Mouse (Mus musculus) neural tube, embryonic 11.5 days (tissue): ENCODE results near the gene Ephb2. TPM values are rescaled to one million over a fixed set of nuclear protein-coding genes. Genes with fewer than 3 reads are reported as not detected.

Source experiments
- ATAC-seq: fragments of 200-750 bp; cut with Nextera tagmentation; 2 replicates; pipeline ENCODE4 v1.8.0; 2017; ENCODE audit warnings: moderate number of reproducible peaks, mild to moderate bottlenecking, moderate TSS enrichment, moderate library complexity; ENCODE audit not compliant: insufficient read depth, low FRiP score, low TSS enrichment
- DNase-seq: peaks from one replicate; pipeline ENCODE4 v3.0.0-alpha.2; 2015; ENCODE audit warnings: low spot score
- H3K27ac ChIP-seq: fragments of 300-500 bp; sonication (generic); 2 replicates; pipeline ENCODE4 v1.5.1; 2014; ENCODE audit warnings: low read depth, mild to moderate bottlenecking, low read length
- H3K27me3 ChIP-seq: fragments of 300-500 bp; sonication (generic); 2 replicates; pipeline ENCODE4 v1.6.1; 2014; ENCODE audit warnings: mild to moderate bottlenecking, low read length, mixed read lengths; ENCODE audit not compliant: control insufficient read depth, insufficient read depth
- H3K36me3 ChIP-seq: fragments of 300-500 bp; sonication (generic); 2 replicates; pipeline ENCODE4 v1.6.1; 2014; ENCODE audit warnings: mild to moderate bottlenecking, low read length, moderate library complexity, mixed read lengths; ENCODE audit not compliant: control insufficient read depth, insufficient read depth
- H3K4me1 ChIP-seq: fragments of 300-500 bp; sonication (generic); 2 replicates; pipeline ENCODE4 v1.6.1; 2014; ENCODE audit warnings: low read length, mixed read lengths; ENCODE audit not compliant: control insufficient read depth, insufficient read depth
- H3K4me2 ChIP-seq: fragments of 300-500 bp; sonication (generic); 2 replicates; pipeline ENCODE4 v1.6.1; 2014; ENCODE audit warnings: low read depth, mild to moderate bottlenecking, moderate library complexity
- H3K4me3 ChIP-seq: fragments of 300-500 bp; sonication (generic); 2 replicates; pipeline ENCODE4 v1.5.1; 2014; ENCODE audit warnings: low read depth, low read length
- H3K9ac ChIP-seq: fragments of 300-500 bp; sonication (generic); 2 replicates; pipeline ENCODE4 v1.6.1; 2014; ENCODE audit warnings: mild to moderate bottlenecking, low read length
- H3K9me3 ChIP-seq: fragments of 300-500 bp; sonication (generic); 2 replicates; pipeline ENCODE4 v1.6.1; 2016; ENCODE audit warnings: low read length; ENCODE audit not compliant: control insufficient read depth
- WGBS: fragments of 180-500 bp; shearing (Covaris S2); extraction: QIAGEN DNeasy Blood & Tissue Kit; methylation state at CpG from one replicate; pipeline ENCODE4 v1.1.7; 2014; 5-methylcytosine and 5-hydroxymethylcytosine counted together
- polyA plus RNA-seq: library from polyadenylated mRNA; unstranded; fragments of >200 nt; fragmentation: Nextera tagmentation; extraction: Ambion mirVana; gene quantifications from 2 replicates; pipeline ENCODE4 v1.2.1, GENCODE M21; 2014

Ephb2 gene
- polyA plus RNA-seq, 1 experiment from 2014 or later = 20.4 TPM

DNA sequence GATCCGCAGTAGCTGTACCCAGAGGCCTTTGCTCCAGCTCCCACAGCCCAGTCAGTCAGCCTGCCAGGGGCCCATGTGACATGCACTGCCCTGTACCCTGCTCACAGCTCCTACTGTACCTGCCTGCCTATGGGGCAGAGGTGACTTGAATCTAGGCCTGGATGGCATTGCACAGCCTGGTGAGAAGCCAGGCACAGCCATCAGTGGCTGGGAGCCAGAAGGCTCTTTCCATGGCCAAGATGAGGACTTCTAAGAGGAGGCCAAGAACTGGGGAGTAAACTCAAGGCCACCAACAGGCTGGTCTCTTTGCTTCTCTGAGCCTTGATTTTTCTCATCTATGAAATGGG is 53.2 kb downstream of the Ephb2 start:
- peaks cover 36% of the 10 kb centered on the region for H3K4me1 ChIP-seq
- WGBS = 100% methylated on average over 1 of the region's 1 CpGs

GRCm38 (mm10) chr4:136781868-136782578 is 53.8 kb downstream of the Ephb2 start:
- Histone ChIP-seq H3K4me1 (peaks cover 37% of the 10 kb centered on the region), H3K4me2 (no peak overlapping the region), H3K9ac (no peak overlapping the region), H3K27me3 (no peaks in the 10 kb centered on the region), H3K4me3 (no peak overlapping the region), H3K9me3 (no peaks in the 10 kb centered on the region), H3K36me3 (peaks cover 2% of the 10 kb centered on the region; the same call in 1 of the 2 replicates), H3K27ac (no peak overlapping the region)
- 91% methylated on average over 13 of the region's 13 CpGs for WGBS
- DNase-seq (no peak), ATAC-seq (no peak)

More for the DNA sequence above, 53.2 kb downstream of the Ephb2 start:
- Histone ChIP-seq H3K4me2 (no peak overlapping the region), H3K9ac (no peak overlapping the region), H3K9me3 (no peaks in the 10 kb centered on the region), H3K36me3 (peaks cover 2% of the 10 kb centered on the region; the same call in 1 of the 2 replicates), H3K4me3 (no peak overlapping the region), H3K27ac (no peak overlapping the region), H3K27me3 (no peaks in the 10 kb centered on the region)
- ATAC-seq (no peak), DNase-seq (no peak)

DNA sequence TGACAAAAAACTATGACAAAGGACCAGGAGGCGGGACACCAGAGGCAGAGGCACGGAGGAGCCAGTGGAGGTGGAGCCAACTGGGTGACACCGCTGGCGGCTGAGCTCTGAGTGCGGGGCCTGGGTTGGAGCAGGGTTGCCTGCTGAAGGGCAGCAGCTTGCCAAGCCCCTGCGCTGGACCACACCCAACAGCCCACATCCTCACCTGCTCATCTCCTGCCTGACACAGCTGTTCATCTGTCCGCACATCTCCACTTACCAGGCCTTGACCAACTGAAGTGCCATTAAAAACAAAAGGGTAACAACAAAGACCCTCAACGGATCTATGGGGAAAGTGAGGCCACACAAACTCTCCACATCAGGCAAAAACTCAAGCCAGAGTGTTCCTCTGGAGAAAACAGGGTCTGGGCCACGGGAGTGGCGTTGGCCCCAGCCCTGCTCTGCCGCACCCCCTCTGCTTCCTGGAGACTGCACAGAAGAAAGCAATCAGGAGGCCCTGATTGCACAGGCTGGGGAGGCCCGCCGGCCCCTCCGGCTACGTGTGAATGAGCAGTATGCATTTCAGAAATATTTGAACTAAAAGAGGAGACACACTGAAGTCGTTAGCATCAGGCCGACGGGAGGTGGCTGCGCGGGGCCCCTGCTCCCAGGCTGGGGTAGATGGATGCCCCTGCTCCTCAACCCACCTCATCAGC is 55.4 kb downstream of the Ephb2 start:
- 69% methylated on average over 20 of the region's 20 CpGs for WGBS
- Histone ChIP-seq H3K9ac (no peak overlapping the region), H3K4me3 (no peak overlapping the region), H3K36me3 (peaks cover 2% of the 10 kb centered on the region; the same call in 1 of the 2 replicates), H3K4me1 (peaks cover 41% of the 10 kb centered on the region), H3K4me2 (no peak overlapping the region), H3K9me3 (no peaks in the 10 kb centered on the region), H3K27ac (no peak overlapping the region), H3K27me3 (no peaks in the 10 kb centered on the region)
- no peak for DNase-seq
- ATAC-seq = no peak

- peaks cover 2% of the 10 kb centered on the region; the same call in 1 of the 2 replicates for H3K36me3 ChIP-seq
- H3K9me3 ChIP-seq = no peaks in the 10 kb centered on the region
- WGBS = 87% methylated on average over 11 of the region's 11 CpGs
- H3K9ac ChIP-seq = no peak overlapping the region
- H3K4me2 ChIP-seq = no peak overlapping the region
- H3K27ac ChIP-seq = no peak overlapping the region
- ATAC-seq (no peak), DNase-seq (no peak)
- peaks cover 46% of the 10 kb centered on the region for H3K4me1 ChIP-seq
- H3K27me3 ChIP-seq = no peaks in the 10 kb centered on the region
- no peak overlapping the region for H3K4me3 ChIP-seq
Measured at GRCm38 (mm10) chr4:136779156-136779555, 56.6 kb downstream of the Ephb2 start.

GRCm38 (mm10) chr4:136776471-136776892 is 59.3 kb downstream of the Ephb2 start:
- Histone ChIP-seq H3K27ac (peak overlapping the region; percentile 65), H3K36me3 (0 out of 2 replicates have a peak, but pooled peaks cover under 1% of the 10 kb centered on the region), H3K4me3 (no peak overlapping the region), H3K9ac (no peak overlapping the region), H3K27me3 (no peaks in the 10 kb centered on the region), H3K9me3 (no peaks in the 10 kb centered on the region), H3K4me2 (no peak overlapping the region; the same call in 1 of the 2 replicates), H3K4me1 (peaks cover 54% of the 10 kb centered on the region)
- DNase-seq = peak; percentile 64
- no peak for ATAC-seq
- WGBS = 3% methylated on average over 9 of the region's 9 CpGs

DNA sequence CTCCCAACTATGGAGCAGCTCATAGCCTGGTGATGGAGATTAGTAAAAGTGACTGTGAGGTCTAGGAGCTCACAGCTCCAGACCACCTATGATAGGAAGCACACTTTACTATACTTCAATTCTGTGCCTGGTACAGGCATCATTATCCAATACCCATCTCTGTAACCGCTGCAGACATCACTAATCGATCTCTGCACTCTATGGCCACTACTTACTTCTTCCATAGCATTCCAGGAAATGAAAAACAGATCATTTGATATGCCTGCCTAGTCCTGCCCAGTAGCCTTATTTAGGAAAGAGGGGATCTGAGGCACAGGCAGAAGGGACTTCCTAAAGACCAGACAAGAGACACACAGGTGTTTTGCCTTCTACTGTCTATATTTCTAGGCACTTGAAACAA is 59.9 kb downstream of the Ephb2 start:
- ATAC-seq = no peak
- WGBS = 87% methylated on average over 2 of the region's 2 CpGs
- peaks cover 52% of the 10 kb centered on the region for H3K4me1 ChIP-seq

GRCm38 (mm10) chr4:136774201-136774600 is 61.6 kb downstream of the Ephb2 start:
- H3K9ac ChIP-seq = no peak overlapping the region
- 31% methylated on average over 3 of the region's 3 CpGs for WGBS
- no peaks in the 10 kb centered on the region for H3K27me3 ChIP-seq
- H3K4me1 ChIP-seq = peaks cover 52% of the 10 kb centered on the region
- H3K4me2 ChIP-seq = no peak overlapping the region
- H3K27ac ChIP-seq = no peak overlapping the region
- H3K9me3 ChIP-seq = no peaks in the 10 kb centered on the region
- ATAC-seq (no peak), DNase-seq (no peak)
- no peak overlapping the region for H3K4me3 ChIP-seq
- peaks cover 4% of the 10 kb centered on the region; the same call in 1 of the 2 replicates for H3K36me3 ChIP-seq

More for the DNA sequence above, 59.9 kb downstream of the Ephb2 start:
- Histone ChIP-seq H3K4me2 (no peak overlapping the region), H3K36me3 (peaks cover 3% of the 10 kb centered on the region; the same call in 1 of the 2 replicates), H3K27ac (peak overlapping the region; percentile 65; the same call in 1 of the 2 replicates), H3K9me3 (no peaks in the 10 kb centered on the region), H3K27me3 (no peaks in the 10 kb centered on the region), H3K4me3 (no peak overlapping the region), H3K9ac (no peak overlapping the region)
- no peak for DNase-seq

DNA sequence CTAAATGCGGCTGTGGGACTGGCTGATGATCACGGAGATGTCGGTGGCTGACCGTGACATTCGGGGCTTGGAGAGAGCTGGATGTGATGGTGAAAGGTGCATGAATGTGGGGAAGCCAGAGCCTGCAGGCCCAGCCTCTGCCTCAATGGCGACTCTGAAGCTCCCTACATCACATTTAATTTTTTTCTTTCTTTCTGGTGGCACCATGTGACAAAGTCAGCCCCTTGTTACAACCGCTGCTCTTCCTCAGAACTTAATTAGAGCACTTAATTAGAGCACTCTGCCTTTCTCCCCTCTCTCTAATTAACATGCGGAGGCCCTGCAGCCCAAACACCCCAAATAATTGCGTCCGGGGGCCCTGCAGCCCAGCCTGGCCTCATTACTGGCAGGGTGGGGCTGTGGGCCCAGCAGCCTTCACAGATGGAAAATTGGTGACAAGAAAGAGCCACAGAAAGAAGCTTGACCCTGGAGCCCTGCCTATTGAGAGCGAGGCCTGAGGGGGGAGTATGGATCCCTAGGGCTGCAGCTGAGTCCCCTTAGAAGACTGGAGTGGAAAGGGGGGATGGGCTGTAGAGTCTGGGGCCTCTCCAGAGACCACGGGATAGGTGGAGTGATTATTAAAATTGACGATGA is 62.7 kb downstream of the Ephb2 start:
- no peak for DNase-seq
- Histone ChIP-seq H3K9ac (no peak overlapping the region), H3K4me3 (no peak overlapping the region)

More for the DNA sequence above, 62.7 kb downstream of the Ephb2 start:
- peak; percentile 37; the same call in 1 of the 2 replicates for ATAC-seq
- Histone ChIP-seq H3K4me2 (no peak overlapping the region), H3K36me3 (peaks cover 4% of the 10 kb centered on the region; the same call in 1 of the 2 replicates), H3K9me3 (no peaks in the 10 kb centered on the region), H3K4me1 (peaks cover 49% of the 10 kb centered on the region), H3K27ac (peak overlapping the region; percentile 64), H3K27me3 (no peaks in the 10 kb centered on the region)
- 52% methylated on average over 13 of the region's 13 CpGs for WGBS
